Mouse (Mus musculus): ENCODE measurements around the gene Mepce.

GRCm38 (mm10) chr5:137783901-137784540 is 3.4 kb downstream of the Mepce start:
- TF ChIP-seq CTCF (IDR thresholded peaks at IDR 0.05; ENCODE audit: low read depth, low read length) (no peak), GATA1 (IDR thresholded peaks at IDR 0.05; ENCODE audit: borderline replicate concordance, low read length) (no peak), GATA2 (IDR thresholded peaks at IDR 0.05; ENCODE audit: borderline replicate concordance, low read depth, low read length) (no peak), TAL1 (conservative IDR thresholded peaks at IDR 0.05; ENCODE audit: low read depth, low read length) (no peak), POLR2AphosphoS5 (IDR thresholded peaks at IDR 0.05; ENCODE audit: insufficient replicate concordance, low read depth, low read length) (no peak; the same call in 1 of the 2 replicates)
